Mouse (Mus musculus) inflammation-experienced regulatory T-cells (primary cell): ENCODE data around the gene Gm14569. TPM values are rescaled to one million over a fixed set of nuclear protein-coding genes. Genes with fewer than 3 reads are reported as not detected.

ENCODE experiments used
- polyA plus RNA-seq, 2 experiments: library from polyadenylated mRNA; unstranded; fragments of 100-300 nt; shearing (Covaris generic); gene quantifications; one replicate each; pipeline ENCODE4 v1.2.1; 2017

Gene Gm14569
- polyA plus RNA-seq, result not detected

DNA sequence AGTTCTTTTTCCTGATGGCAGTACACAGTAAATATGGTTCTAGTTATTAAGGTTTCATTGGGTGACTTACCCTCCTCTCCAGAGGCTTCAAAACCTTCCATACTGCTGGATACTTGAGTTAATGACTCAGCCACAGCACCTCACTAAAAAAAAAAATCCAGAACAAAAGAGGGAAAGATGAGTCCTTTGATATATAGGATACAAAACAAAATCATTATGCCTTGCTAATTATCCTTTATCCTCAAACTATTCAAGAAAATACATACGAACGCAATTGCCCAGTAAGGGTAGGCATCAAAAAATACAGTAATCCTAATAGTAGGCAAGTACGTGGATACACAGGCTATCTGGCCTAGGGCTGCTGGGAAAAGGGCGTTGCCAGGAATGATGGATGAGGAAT lies at the start of gene Gm14569:
Gene Gm14569 (minus strand): TSS at position 101 of the 400 bp plus-strand sequence.

DNA sequence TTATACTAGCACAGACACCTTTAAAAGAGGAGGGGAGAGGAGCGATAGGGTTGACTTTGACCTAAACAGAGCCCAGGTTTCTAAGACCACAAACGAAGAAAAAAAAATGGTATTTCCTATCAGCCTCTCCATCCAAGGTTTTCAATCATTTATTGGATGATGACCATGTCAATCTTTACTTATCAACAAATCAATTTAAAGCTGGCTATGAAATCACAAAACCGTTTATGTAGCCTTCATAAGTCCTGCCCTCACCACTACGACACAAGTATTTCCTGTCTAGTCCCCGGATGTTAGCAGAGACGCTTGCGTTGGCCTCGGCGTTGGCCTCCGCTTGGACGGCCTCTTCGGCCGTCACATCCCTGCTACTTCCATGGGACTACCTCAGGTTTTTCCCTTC lies 90.7 kb downstream of the Gm14569 start, which contains the start of gene Gm6268:
Gene Gm6268 (plus strand): TSS at position 301 of the 400 bp plus-strand sequence.

Other genes with a start within 250 kb of the Gm14569 start
- gene Lonrf3, start 163.5 kb downstream of the Gm14569 start, polyA plus RNA-seq, result under 1 TPM in 1 of 2 experiments, not detected in 1; 0.16 TPM
- gene Gm6268, start 90.5 kb downstream of the Gm14569 start, polyA plus RNA-seq, result not detected
- 10 to 100 TPM; 71.3 to 72.9 TPM for gene Pgrmc1, start 106.4 kb upstream of the Gm14569 start, polyA plus RNA-seq
- gene Akap17b, start 153.6 kb upstream of the Gm14569 start, polyA plus RNA-seq, result 1 to 10 TPM in 1 of 2 experiments, under 1 TPM in 1; 0.89 to 1.3 TPM